Mouse (Mus musculus): Measurements from ENCODE around the gene Taf1.

The Taf1 gene

GRCm38 (mm10) chrX:101532347-101533221 is at the start of gene Taf1:
TSS of gene Taf1 (plus strand) at chrX:101532734.
- DNase-seq (ENCODE audit: low spot score in 2 of 2), result peak; percentile 94 to 96

GRCm38 (mm10) chrX:101486487-101487152 is 45.9 kb upstream of the Taf1 start:
- peak; percentile 5 to 6 for DNase-seq (ENCODE audit: low spot score in 2 of 2)

- no peak for DNase-seq (ENCODE audit: low spot score in 2 of 2)
These were observed 27.9 kb upstream of the Taf1 start for GRCm38 (mm10) chrX:101504636-101505035.

GRCm38 (mm10) chrX:101515710-101516109 is 16.8 kb upstream of the Taf1 start:
- no peak for DNase-seq (ENCODE audit: low spot score in 2 of 2)

- no peak for DNase-seq (ENCODE audit: low spot score in 2 of 2)
These were observed 14.5 kb upstream of the Taf1 start for GRCm38 (mm10) chrX:101518006-101518405.

- DNase-seq (ENCODE audit: low spot score in 2 of 2), result no peak
These were observed 10.5 kb upstream of the Taf1 start for GRCm38 (mm10) chrX:101522027-101522426.

GRCm38 (mm10) chrX:101527356-101527755 is 5.2 kb upstream of the Taf1 start:
- DNase-seq (ENCODE audit: low spot score in 2 of 2), result no peak

GRCm38 (mm10) chrX:101585455-101585854 is 52.9 kb downstream of the Taf1 start:
- no peak for DNase-seq (ENCODE audit: low spot score in 2 of 2)

GRCm38 (mm10) chrX:101616183-101616582 is 83.6 kb downstream of the Taf1 start:
- no peak for DNase-seq (ENCODE audit: low spot score in 2 of 2)

GRCm38 (mm10) chrX:101617889-101618288 is 85.4 kb downstream of the Taf1 start:
- no peak for DNase-seq (ENCODE audit: low spot score in 2 of 2)

GRCm38 (mm10) chrX:101620317-101620716 is 87.8 kb downstream of the Taf1 start:
- no peak for DNase-seq (ENCODE audit: low spot score in 2 of 2)

GRCm38 (mm10) chrX:101622539-101622938 is 90.0 kb downstream of the Taf1 start:
- DNase-seq (ENCODE audit: low spot score in 2 of 2), result no peak

GRCm38 (mm10) chrX:101636821-101637525 is 104.4 kb downstream of the Taf1 start:
- no peak for DNase-seq (ENCODE audit: low spot score in 2 of 2)

GRCm38 (mm10) chrX:101638856-101639255 is 106.3 kb downstream of the Taf1 start:
- DNase-seq (ENCODE audit: low spot score in 2 of 2), result no peak

GRCm38 (mm10) chrX:101639306-101639705 is 106.8 kb downstream of the Taf1 start:
- no peak for DNase-seq (ENCODE audit: low spot score in 2 of 2)

GRCm38 (mm10) chrX:101639741-101640166 is 107.2 kb downstream of the Taf1 start, which contains the start of gene Ogt:
TSS of gene Ogt (plus strand) at chrX:101640060.
- peak; percentile 81 to 88 for DNase-seq (ENCODE audit: low spot score in 2 of 2)

- no peak for DNase-seq (ENCODE audit: low spot score in 2 of 2)
These were observed 107.9 kb downstream of the Taf1 start for GRCm38 (mm10) chrX:101640194-101641160.

- DNase-seq (ENCODE audit: low spot score in 2 of 2), result no peak
These were observed 108.6 kb downstream of the Taf1 start for GRCm38 (mm10) chrX:101641161-101641530.

GRCm38 (mm10) chrX:101642091-101642490 is 109.6 kb downstream of the Taf1 start:
- DNase-seq (ENCODE audit: low spot score in 2 of 2), result no peak

- DNase-seq (ENCODE audit: low spot score in 2 of 2), result no peak
These were observed 112.8 kb downstream of the Taf1 start for GRCm38 (mm10) chrX:101645286-101645685.

GRCm38 (mm10) chrX:101646621-101647020 is 114.1 kb downstream of the Taf1 start:
- DNase-seq (ENCODE audit: low spot score in 2 of 2), result no peak
